ENCODE assay signal across 17 mouse cellular contexts in the genomic region with DNA sequence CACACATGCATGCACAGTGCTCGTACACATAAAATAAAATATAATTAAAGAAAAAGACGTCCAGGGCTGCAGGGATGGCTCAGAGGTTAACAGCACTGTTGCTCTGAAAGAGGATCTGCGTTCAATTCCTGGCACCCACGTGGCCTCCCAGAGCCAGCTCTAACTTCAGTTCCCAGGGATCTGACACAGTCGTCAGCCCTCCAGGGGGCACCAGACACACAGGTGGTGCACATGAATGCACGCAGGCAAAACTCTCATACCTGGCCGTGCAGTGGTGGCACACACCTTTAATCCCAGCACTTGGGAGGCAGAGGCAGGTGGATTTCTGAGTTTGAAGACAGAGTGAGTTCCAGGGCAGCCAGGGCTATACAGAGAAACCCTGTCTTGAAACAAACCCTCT. TPM values are rescaled to one million over a fixed set of nuclear protein-coding genes. Genes with fewer than 3 reads are reported as not detected.
A peak's percentile ranks its signal among the peaks of the same experiment; 100 is the strongest.
DNase-seq lines count a peak whose midpoint lies in the region; ATAC-seq and TF ChIP-seq lines count a peak whose summit lies in the region.
"Had no signal": no experiment of that assay in that cellular context is flagged by ENCODE, and none has a peak within 500 bp of the region (broad histone marks: within the 10 kb centered on the region; RNA-seq: fewer than 3 reads in every experiment).

No protein-coding gene starts in this region.

- H3K36me3 ChIP-seq in kidney, embryonic 14.5 days (ENCODE audit: control insufficient read depth, insufficient read depth, low read length), result peaks cover 27% of the 10 kb centered on the region
- no peaks in the 10 kb centered on the region for H3K36me3 ChIP-seq in lung, postnatal 0 days (ENCODE audit: insufficient read depth, low read length)

- H3K4me2 ChIP-seq in kidney, embryonic 14.5 days (replicated peaks; ENCODE audit: low read depth, low read length), result no peak overlapping the region
- H3K4me2 ChIP-seq in lung, postnatal 0 days (replicated peaks; ENCODE audit: low read depth, low read length), result no peak overlapping the region
- H3K4me2 ChIP-seq: embryonic facial prominence, embryonic 13.5 days; hindbrain, embryonic 15.5 days; limb, embryonic 12.5 days; midbrain, embryonic 12.5 days; neural tube, embryonic 12.5 days had no signal

- H3K27ac ChIP-seq in kidney, embryonic 14.5 days (ENCODE audit: low read depth, low read length), result no peak overlapping the region
- no peak overlapping the region for H3K27ac ChIP-seq in lung, postnatal 0 days (ENCODE audit: low read length)
- H3K27ac ChIP-seq: embryonic facial prominence, embryonic 13.5 days; hindbrain, embryonic 15.5 days; limb, embryonic 12.5 days; midbrain, embryonic 12.5 days; neural tube, embryonic 12.5 days had no signal

- peak; percentile 41 for DNase-seq in kidney, adult 18-20 months
- no peak for DNase-seq in lung, postnatal 0 days (ENCODE audit: low spot score)
- no peak for DNase-seq in lung, postnatal 25 days (ENCODE audit: low spot score)
- peak; percentile 59 for DNase-seq in ES-CJ7 (ENCODE audit: low read depth, low spot score)
- DNase-seq in induced T-regulatory cell, adult 2 months (ENCODE audit: low read depth), result peak; percentile 42
- no peak for DNase-seq in adrenal gland, adult (ENCODE audit: inconsistent age in 2 of 2, low spot score in 1 of 2)
- DNase-seq: adrenal gland, postnatal 14 days; heart, postnatal 10 days; kidney, postnatal 14 days; lung, postnatal 10 days; right cerebral cortex, postnatal 4 days had no signal

- H3K4me3 ChIP-seq in kidney, embryonic 14.5 days (ENCODE audit: low read length), result no peak overlapping the region
- H3K4me3 ChIP-seq in lung, postnatal 0 days (ENCODE audit: low read depth, low read length), result no peak overlapping the region
- H3K4me3 ChIP-seq: embryonic facial prominence, embryonic 13.5 days; hindbrain, embryonic 15.5 days; limb, embryonic 12.5 days; midbrain, embryonic 12.5 days; neural tube, embryonic 12.5 days had no signal

- no peaks in the 10 kb centered on the region for H3K9me3 ChIP-seq in kidney, embryonic 14.5 days (ENCODE audit: control insufficient read depth, low read length)
- no peaks in the 10 kb centered on the region for H3K9me3 ChIP-seq in lung, postnatal 0 days (ENCODE audit: low read length)
- H3K9me3 ChIP-seq: embryonic facial prominence, embryonic 13.5 days; hindbrain, embryonic 15.5 days; limb, embryonic 12.5 days; midbrain, embryonic 12.5 days; neural tube, embryonic 12.5 days had no signal

- H3K27me3 ChIP-seq in kidney, embryonic 14.5 days (ENCODE audit: control insufficient read depth, insufficient read depth, low read length), result no peaks in the 10 kb centered on the region
- no peaks in the 10 kb centered on the region for H3K27me3 ChIP-seq in lung, postnatal 0 days (replicated peaks; ENCODE audit: insufficient read depth, low read length)
- H3K27me3 ChIP-seq: embryonic facial prominence, embryonic 13.5 days; hindbrain, embryonic 15.5 days; limb, embryonic 12.5 days; midbrain, embryonic 12.5 days; neural tube, embryonic 12.5 days had no signal

- H3K4me1 ChIP-seq in kidney, embryonic 14.5 days (ENCODE audit: control insufficient read depth, insufficient read depth, low read length), result peaks cover 8% of the 10 kb centered on the region
- no peaks in the 10 kb centered on the region for H3K4me1 ChIP-seq in lung, postnatal 0 days (ENCODE audit: insufficient read depth, low read depth, low read length)

- TF ChIP-seq EP300 in lung, postnatal 0 days (IDR thresholded peaks at IDR 0.05), result no peak

- WGBS in kidney, embryonic 14.5 days, result 81% methylated on average over 7 of the region's 7 CpGs
- 74% methylated on average over 7 of the region's 7 CpGs for WGBS in lung, postnatal 0 days

- ATAC-seq in kidney, embryonic 14.5 days (ENCODE audit: low FRiP score, low TSS enrichment), result no peak
- ATAC-seq in lung, postnatal 0 days, result no peak

- TF ChIP-seq CTCF in lung, postnatal 0 days (IDR thresholded peaks at IDR 0.05), result peak; percentile 23

- H3K9ac ChIP-seq in kidney, embryonic 14.5 days (ENCODE audit: low read depth, low read length), result no peak overlapping the region
- no peak overlapping the region for H3K9ac ChIP-seq in lung, postnatal 0 days (replicated peaks; ENCODE audit: low read depth)
- H3K9ac ChIP-seq: embryonic facial prominence, embryonic 13.5 days; hindbrain, embryonic 15.5 days; limb, embryonic 12.5 days; midbrain, embryonic 12.5 days had no signal

RNA-seq across cellular contexts. Expression of gene Cpt1c, which starts 8.7 kb away (rescaled TPM):
- 13.7 and 19.2 TPM in 2 replicates for polyA plus RNA-seq in kidney, embryonic 14.5 days (2014; fragmentation: Nextera tagmentation; extraction: Ambion mirVana)
- 5.4 and 5.6 TPM in 2 replicates for polyA plus RNA-seq in lung, postnatal 0 days (2015; fragmentation: Nextera tagmentation; extraction: Ambion mirVana)

RNA-seq across cellular contexts. Expression of gene Prmt1, which starts 20.4 kb away (rescaled TPM):
- polyA plus RNA-seq in kidney, embryonic 14.5 days (2014; fragmentation: Nextera tagmentation; extraction: Ambion mirVana), result 258 and 308 TPM in 2 replicates
- 146 and 159 TPM in 2 replicates for polyA plus RNA-seq in lung, postnatal 0 days (2015; fragmentation: Nextera tagmentation; extraction: Ambion mirVana)

RNA-seq across cellular contexts. Expression of gene Tsks, which starts 23.0 kb away (rescaled TPM):
- 0.37 TPM in 1 of 2 replicates, not detected in the other for polyA plus RNA-seq in kidney, embryonic 14.5 days (2014; fragmentation: Nextera tagmentation; extraction: Ambion mirVana)
- polyA plus RNA-seq in lung, postnatal 0 days (2015; fragmentation: Nextera tagmentation; extraction: Ambion mirVana), result 0.44 and 0.57 TPM in 2 replicates
- polyA plus RNA-seq: neural tube, embryonic 12.5 days had no signal

RNA-seq across cellular contexts. Expression of gene Irf3, which starts 31.5 kb away (rescaled TPM):
- polyA plus RNA-seq in kidney, embryonic 14.5 days (2014; fragmentation: Nextera tagmentation; extraction: Ambion mirVana), result 66.2 and 81.6 TPM in 2 replicates
- polyA plus RNA-seq in lung, postnatal 0 days (2015; fragmentation: Nextera tagmentation; extraction: Ambion mirVana), result 90.4 and 96.5 TPM in 2 replicates

RNA-seq across cellular contexts. Expression of gene Bcl2l12, which starts 32.5 kb away (rescaled TPM):
- polyA plus RNA-seq in kidney, embryonic 14.5 days (2014; fragmentation: Nextera tagmentation; extraction: Ambion mirVana), result 54.9 and 71.1 TPM in 2 replicates
- 29.0 and 33.2 TPM in 2 replicates for polyA plus RNA-seq in lung, postnatal 0 days (2015; fragmentation: Nextera tagmentation; extraction: Ambion mirVana)

Comparison
In these comparisons a context has a peak if more than half of its experiments do, and no peak if none do; other contexts are left out.
1. DNase-seq: peak in kidney, adult 18-20 months (single experiment), ES-CJ7 (single experiment) and induced T-regulatory cell, adult 2 months (single experiment); none in lung, postnatal 0 days (single experiment), lung, postnatal 25 days (single experiment) and adrenal gland, adult (0 of 2).